Mouse (Mus musculus) embryo, embryonic 10.5 days (tissue): ENCODE results near the gene Gsx1.

ENCODE experiments used
- DNase-seq: peaks from one replicate; pipeline ENCODE4 v3.0.0-alpha.2; 2015; ENCODE audit warnings: low spot score

The Gsx1 gene

DNA sequence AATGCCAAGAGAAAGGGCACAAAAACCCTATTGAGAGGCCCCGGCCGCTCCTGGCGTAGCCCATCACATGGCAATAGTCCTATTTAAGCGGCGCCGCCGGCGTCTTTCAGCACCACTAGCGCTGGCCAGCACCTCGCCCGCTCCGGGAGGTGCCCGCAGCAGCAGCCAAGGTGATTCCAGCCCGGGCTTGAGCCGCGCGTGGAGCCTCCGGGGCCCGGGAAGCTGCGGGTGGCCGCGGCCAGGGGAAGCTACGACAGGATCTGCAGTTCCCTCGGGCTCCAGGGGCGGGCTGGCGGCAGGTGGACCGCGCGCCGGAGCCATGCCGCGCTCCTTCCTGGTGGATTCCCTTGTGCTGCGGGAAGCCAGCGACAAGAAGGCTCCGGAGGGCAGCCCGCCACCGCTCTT lies at the start of gene Gsx1:
Gene Gsx1, plus strand, starts transcription at position 126 of the 405 bp plus-strand sequence.
- DNase-seq: peak; percentile 85

- no peak for DNase-seq
These were observed 41.2 kb upstream of the Gsx1 start for GRCm38 (mm10) chr5:147147340-147147739.

DNA sequence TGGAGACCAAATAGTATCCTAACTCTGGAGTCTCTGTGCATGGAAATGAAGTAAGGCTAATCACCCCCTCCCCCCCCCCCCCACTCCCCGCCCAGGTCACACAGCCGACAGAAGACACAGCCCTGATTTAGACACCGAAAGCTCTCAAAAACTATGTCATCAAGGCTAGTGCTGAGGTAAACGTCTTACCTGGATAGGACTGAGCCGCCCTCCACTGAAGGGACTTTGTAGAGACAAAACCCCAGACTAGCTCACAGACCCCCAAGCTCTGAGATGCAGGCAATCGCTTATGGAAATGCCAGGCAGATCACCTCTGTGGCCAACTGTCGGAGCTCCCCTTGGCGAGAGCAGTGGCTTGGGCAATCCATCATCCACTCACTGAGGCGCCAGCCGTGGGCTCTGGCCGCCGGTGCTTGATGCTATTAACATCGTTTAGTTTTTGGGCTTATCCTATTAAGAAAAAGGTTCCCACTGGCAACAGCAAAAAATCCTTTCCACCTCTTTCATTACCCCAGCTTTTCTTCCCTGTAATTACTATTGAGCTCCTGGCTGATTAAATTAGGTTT lies 33.6 kb upstream of the Gsx1 start:
- DNase-seq: peak; percentile 58

DNA sequence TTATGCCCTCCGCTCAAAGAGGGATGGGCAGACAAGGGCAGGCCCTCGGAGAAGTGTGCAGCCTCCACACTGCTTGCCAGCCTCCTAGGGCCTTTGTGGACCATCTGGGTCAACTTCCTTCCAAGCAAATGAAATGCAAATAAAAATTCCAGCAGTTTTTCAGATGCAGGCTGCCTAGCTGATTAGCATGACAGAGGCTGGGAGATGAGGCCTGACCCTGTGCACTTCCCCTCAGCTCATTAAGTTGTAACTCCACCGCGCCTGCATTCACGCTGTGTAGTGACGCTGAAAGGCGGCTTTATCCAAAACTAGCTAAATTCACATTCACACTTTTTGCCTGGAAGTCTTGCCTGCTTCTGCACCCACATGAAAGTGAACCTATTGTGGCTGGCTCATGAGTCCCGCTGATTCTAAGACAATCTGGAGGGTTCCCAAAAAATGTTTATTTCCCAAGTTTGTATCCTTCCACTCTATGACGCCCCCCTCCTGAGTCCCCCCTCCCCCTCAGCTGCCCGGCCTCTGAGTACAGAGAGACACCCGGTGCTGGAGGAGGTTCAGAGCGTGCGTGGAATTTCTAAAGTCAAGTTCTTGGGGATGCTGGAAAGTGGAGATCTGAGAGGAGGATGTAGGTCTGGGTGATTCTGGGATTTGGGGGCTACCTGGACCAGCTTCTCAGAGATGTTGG lies 32.9 kb upstream of the Gsx1 start:
- DNase-seq: peak; percentile 86

- no peak for DNase-seq
These were observed 32.1 kb upstream of the Gsx1 start for GRCm38 (mm10) chr5:147156376-147156775.

GRCm38 (mm10) chr5:147157441-147157840 lies 31.1 kb upstream of the Gsx1 start:
- DNase-seq: no peak

- DNase-seq: no peak
These were observed 29.2 kb upstream of the Gsx1 start for GRCm38 (mm10) chr5:147159320-147159719.

DNA sequence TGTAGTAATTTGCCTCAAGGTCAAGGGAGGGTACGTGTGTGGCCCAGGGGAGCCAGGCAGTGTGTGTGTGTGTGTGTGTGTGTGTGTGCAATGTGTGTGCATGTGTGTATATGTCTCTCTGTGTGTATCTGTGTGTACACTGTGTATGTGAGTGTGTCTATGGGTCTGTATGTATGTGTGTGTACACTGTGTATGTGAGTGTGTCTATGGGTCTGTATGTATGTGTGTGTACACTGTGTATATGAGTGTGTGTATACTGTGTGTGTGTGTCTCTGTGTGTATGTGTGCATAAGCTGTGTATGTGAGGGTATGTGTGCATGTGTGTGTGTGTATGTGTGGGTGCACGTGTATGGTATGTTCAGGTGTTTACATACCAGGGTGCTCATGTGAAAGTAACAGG lies 28.7 kb upstream of the Gsx1 start:
- DNase-seq: no peak

DNA sequence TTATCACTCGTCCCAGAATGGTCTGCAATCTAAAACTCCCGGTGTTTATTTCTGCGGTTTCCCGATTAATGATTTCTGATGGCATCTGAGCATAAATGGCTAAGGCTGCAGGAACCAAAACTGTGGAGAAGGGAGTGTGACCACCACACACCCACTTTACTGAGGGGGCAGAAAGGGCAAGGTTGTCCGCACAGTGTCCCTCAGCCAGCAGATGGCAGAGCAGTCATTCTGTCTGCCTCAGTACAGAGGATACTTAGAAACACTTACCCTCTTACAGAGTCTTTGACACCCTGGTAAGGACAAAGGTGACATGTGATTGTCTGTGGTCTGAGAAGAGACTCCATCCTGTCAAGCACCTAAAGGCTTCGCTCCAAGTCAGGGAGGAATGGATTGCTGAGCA lies 23.4 kb upstream of the Gsx1 start:
- DNase-seq: peak; percentile 20

DNA sequence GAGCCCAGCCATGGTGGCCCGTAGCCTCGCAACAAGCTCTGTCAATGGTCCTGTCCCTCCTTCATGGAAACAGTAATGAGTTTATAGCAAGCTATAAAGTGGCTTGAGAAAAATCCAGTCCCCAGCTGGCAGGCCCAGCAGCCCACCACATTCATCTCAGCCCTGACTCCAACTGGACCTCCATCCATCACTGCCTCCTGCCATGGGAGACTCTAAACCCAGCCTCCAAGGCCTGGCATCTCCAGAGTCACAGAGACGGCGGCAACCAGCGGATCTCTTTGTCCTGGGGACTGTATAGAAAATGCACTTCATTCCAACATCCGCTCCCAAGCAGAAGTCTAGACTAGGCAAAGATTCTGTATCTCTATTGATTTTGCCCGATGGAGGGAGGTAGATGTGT lies 18.4 kb upstream of the Gsx1 start:
- peak; percentile 3 for DNase-seq

GRCm38 (mm10) chr5:147174046-147174445 lies 14.4 kb upstream of the Gsx1 start:
- DNase-seq: no peak

GRCm38 (mm10) chr5:147185174-147185915 lies 3.2 kb upstream of the Gsx1 start:
- peak; percentile 9 for DNase-seq

DNA sequence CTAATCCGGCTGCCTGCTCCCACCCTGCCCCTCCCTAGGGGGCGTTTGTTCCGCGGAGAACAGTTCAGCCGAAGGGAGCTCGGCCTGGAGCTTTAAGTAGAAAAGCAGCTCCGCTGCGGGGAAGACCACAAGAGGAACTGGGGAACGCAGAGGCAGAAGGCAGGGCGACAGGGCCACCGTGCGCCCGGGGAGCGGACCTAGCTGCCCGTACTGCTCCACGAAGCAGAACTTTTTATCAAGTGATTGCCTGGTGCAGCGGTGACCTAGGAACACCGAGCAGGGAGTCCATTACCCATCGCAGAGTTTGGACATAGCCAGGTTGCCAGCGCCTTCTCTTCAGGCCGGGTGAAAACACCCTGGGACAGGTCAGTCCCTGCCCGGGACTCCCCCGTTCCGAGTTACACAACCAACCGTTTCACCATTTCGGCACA lies 2.5 kb upstream of the Gsx1 start:
- DNase-seq: peak; percentile 72

GRCm38 (mm10) chr5:147186781-147187551 lies 1.5 kb upstream of the Gsx1 start:
- peak; percentile 35 for DNase-seq

GRCm38 (mm10) chr5:147187552-147188170 lies 835 bp upstream of the Gsx1 start:
- DNase-seq: peak; percentile 32

DNA sequence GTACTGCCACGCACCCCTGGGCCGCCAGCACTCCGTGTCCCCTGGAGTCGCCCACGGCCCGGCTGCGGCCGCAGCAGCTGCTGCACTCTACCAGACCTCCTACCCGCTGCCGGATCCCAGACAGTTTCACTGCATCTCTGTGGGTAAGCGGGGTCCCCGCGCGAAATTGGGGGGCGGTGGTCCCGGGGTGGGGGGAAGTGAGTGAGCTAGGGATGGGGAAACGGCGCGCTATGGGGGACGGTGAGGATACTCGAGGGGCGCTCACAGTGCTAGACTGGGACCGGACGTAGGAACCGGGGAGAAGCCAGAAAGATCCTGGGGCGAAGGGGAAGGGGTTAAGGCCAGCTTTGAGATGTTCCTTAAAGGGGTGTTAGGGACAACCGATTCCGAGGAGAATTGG lies 660 bp downstream of the Gsx1 start:
- DNase-seq: peak; percentile 19

- DNase-seq: peak; percentile 31
These were observed 1.5 kb downstream of the Gsx1 start for GRCm38 (mm10) chr5:147189836-147190602.

DNA sequence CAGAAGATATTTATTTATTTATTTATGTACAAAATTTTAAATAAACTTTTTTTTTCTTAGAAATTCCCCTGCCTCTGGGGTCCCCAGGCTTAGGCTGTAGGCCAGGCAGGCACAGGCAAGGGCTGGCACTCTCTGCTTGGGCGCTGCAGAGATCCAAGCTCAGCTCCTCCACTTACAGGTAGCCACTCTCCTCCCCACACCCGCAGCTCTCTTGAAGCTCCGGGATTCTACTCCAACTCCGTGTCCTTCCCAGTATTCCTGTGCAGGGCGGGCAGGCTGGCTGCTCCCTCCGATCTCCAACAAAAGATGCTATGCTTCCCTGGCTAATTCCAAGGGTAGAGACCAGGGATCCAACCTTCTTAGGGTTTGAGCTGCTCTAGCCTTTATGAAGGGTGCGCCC lies 2.4 kb downstream of the Gsx1 start:
- DNase-seq: no peak

DNA sequence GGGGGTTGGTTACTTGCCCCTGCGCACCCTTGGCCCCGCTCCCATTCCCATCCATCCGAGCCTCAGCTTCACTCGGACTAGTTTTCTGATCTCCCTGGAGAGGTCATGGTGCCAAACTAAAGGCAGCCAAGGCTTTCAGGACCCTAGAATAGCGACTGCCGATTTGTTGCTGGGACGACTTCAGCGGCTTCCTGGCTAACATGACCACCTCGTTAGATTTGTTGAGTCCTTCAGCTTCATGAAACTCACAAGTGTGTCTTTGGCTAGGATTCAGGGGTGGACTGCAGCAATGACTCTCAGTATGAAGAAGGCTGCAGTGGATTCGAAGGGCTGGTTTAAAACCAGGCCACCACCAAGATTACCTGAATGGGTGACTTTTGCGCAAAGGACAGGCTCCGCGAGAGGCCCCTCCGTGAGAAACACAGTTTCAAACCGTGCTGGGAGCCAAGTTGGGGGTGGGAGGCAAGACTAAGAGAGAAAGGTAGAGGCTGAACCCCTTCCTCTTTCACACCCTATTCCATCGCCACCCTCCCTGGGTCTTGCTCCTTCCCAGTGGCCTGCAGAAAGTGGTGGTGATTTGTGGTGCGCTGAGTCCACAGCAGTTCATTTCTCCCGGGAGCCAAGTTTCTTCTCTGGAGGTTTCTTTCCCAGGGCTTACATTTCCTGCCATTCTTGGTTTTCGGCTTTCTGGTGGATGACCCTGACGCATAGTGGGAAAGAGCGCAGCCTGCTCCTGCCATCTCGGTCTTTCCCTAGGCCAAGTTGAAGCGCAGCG lies 3.5 kb downstream of the Gsx1 start:
- peak; percentile 22 for DNase-seq

DNA sequence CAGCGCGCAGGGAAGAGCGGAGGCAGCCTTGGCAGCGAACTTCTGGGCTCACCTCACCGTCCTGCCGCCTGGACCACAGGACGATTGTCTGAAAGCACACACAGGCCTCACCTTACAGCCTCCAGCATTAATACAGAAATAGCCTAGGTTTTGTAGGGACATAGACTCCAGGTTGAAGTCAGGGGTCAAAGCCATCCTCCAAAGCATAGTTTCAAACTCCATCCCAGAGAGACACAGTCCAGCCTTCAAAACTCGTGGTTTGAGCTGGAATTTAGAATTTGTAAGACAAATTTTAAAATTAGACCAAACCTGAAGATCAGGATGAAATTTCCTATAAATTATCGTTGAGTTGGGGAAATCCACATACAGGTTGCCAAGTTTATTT lies 4.1 kb downstream of the Gsx1 start:
- no peak for DNase-seq
